Mouse (Mus musculus): ENCODE measurements at regions not wholly inside any gene's neighbourhood (a gene's known extent, or its start where the extent isn't known, plus 50 kb on each side); places are given as distances from the start of the nearest gene placed in this dataset.

DNA sequence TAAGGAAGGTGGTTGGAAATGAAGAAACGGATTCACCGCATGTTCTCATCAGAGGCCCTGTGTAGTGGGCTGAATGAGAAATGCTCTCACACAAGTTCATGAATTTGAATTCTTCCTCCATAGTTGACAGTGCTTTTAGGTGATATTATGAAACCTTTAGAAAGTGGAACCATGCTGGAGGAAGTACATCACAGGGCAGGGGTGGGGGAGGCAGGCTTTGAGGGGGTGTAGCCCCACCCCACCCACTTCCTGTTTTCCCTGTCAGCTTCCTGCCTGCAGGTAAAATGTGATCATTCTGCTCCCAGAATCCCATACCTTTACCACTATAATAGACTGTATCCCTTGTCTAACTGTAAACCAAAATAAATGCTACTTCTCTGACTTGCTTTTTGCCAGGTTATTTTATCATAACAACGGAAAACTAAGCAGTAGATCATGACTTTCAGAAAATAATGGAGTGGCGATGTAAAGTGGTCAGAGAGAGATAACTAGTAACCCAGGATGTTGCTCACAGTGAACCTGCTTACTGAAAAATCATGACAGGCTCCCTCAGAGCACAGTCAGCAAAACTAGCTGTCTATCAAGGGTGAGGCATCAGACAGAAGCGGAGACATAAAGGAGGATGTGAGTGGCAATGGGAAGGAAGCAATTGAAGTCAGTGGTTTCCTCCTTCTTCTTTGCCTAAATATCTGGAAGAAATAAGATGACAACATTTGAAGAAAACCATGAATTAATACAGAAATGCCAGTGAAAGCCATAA, 230.2 kb downstream of the Rnf144a start:
- H3K4me3 ChIP-seq (replicated peaks), result no peak overlapping the region
- H3K36me3 ChIP-seq (replicated peaks), result no peaks in the 10 kb centered on the region
- H3K9me3 ChIP-seq (replicated peaks), result no peaks in the 10 kb centered on the region
- H3K4me2 ChIP-seq, result no peak overlapping the region
- no peaks in the 10 kb centered on the region for H3K27me3 ChIP-seq
- no peak overlapping the region for H3K27ac ChIP-seq (replicated peaks)
- H3K9ac ChIP-seq, result no peak overlapping the region
- H3K4me1 ChIP-seq (replicated peaks), result no peaks in the 10 kb centered on the region
- 50% methylated on average over 5 of the region's 5 CpGs for WGBS (ENCODE audit: insufficient replicate concordance)
- no peak for ATAC-seq (ENCODE audit: insufficient read depth)

DNA sequence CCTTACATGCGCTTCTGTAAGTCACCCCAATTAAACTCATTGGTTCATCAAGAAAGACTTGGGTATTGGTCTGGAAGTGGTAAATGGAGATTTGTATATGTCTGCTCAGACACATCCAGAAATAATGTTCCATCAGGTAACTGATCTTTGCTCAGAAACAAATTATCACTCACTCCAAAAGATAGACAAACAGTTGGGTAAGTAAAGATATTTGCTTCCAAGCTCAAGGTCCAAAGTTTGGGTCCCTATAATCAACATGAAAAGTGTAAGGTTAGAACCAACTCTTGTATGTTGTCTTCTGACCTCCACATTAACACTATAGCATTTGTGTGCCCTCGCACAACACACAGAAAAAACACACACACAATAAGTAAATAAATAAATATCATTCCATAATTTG, 232.0 kb downstream of the Rnf144a start:
- WGBS (ENCODE audit: insufficient replicate concordance), result 62% methylated on average over 2 of the region's 2 CpGs
- H3K9me3 ChIP-seq (replicated peaks), result no peaks in the 10 kb centered on the region
- H3K4me1 ChIP-seq (replicated peaks), result no peaks in the 10 kb centered on the region
- no peak for ATAC-seq (ENCODE audit: insufficient read depth)
- no peak overlapping the region for H3K4me2 ChIP-seq
- H3K36me3 ChIP-seq (replicated peaks), result no peaks in the 10 kb centered on the region
- no peaks in the 10 kb centered on the region for H3K27me3 ChIP-seq
- H3K9ac ChIP-seq, result no peak overlapping the region
- H3K4me3 ChIP-seq (replicated peaks), result no peak overlapping the region
- H3K27ac ChIP-seq (replicated peaks), result no peak overlapping the region

DNA sequence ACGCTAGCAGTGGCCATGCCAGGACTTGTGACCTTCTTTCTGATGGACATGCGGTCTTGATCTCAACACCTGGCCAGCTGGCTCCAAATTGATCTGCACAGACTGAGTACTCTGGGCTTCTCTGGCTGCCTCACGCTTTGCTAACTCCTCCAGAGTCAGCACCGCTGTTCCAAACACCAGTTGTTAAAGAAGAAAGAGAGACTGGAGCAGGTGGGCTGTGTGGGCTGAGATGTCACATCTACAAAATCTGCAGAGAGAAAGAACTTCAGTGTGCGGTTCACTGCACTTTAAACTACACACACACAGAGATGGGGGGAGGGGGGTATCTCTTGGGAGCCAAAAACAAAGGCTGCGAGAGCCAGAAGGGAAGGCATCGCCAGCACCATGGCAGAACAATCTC, 234.2 kb downstream of the Rnf144a start:
- no peak overlapping the region for H3K4me2 ChIP-seq
- no peaks in the 10 kb centered on the region for H3K36me3 ChIP-seq (replicated peaks)
- H3K4me1 ChIP-seq (replicated peaks), result no peaks in the 10 kb centered on the region
- H3K27me3 ChIP-seq, result no peaks in the 10 kb centered on the region
- H3K9ac ChIP-seq, result no peak overlapping the region
- ATAC-seq (ENCODE audit: insufficient read depth), result no peak
- H3K4me3 ChIP-seq (replicated peaks), result no peak overlapping the region
- WGBS (ENCODE audit: insufficient replicate concordance), result 63% methylated on average over 7 of the region's 7 CpGs
- no peak overlapping the region for H3K27ac ChIP-seq (replicated peaks)
- H3K9me3 ChIP-seq (replicated peaks), result no peaks in the 10 kb centered on the region

DNA sequence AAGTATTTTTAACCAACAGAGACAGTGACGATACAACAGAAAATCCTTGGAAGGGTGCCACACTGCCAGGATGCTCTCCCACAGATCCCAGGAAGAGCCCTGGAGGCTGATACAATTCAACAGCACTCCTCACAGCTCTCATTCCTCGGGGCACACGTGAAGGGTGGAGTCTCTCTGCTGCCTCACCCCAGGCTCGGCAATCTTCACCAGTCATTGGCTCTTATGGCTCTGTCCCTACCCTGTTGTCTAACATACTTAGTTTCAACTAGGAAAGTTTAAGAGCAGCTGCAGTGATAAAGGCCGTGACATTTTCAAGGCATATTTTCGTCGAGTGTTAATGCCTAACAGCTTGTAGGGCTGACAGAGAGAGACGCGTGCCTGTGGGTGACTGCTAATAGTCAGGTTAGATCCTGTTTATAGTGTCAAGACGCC, 238.8 kb downstream of the Rnf144a start:
- Histone ChIP-seq H3K4me3 (replicated peaks) (no peak overlapping the region), H3K9ac (no peak overlapping the region), H3K9me3 (replicated peaks) (no peaks in the 10 kb centered on the region), H3K4me1 (replicated peaks) (no peaks in the 10 kb centered on the region), H3K36me3 (replicated peaks) (no peaks in the 10 kb centered on the region), H3K4me2 (no peak overlapping the region), H3K27ac (replicated peaks) (no peak overlapping the region), H3K27me3 (no peaks in the 10 kb centered on the region)
- 60% methylated on average over 10 of the region's 10 CpGs for WGBS (ENCODE audit: insufficient replicate concordance)
- ATAC-seq (ENCODE audit: insufficient read depth), result no peak

DNA sequence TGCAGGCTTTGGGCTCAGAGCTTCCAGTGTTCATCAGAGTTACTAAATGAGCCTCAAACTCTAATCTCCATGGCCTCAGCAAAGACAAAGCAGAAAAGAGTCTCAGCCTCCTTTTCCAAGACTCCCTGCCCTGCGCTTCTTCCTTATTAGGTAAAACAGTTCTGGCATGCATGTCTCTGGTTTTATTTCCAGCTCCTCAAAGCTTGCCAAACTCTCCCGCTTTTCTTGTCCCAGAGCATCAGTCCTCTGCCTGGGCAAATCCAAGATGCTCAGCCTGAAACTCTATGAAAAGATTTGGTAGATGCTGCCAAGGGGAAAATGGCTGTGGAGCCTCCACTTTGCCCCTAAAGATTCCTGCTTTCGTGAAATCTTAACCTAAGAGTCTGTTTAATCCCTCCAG, 251.6 kb downstream of the Rnf144a start:
- H3K4me2 ChIP-seq, result no peak overlapping the region
- no peak overlapping the region for H3K9ac ChIP-seq
- H3K4me3 ChIP-seq (replicated peaks), result no peak overlapping the region
- H3K27me3 ChIP-seq, result no peaks in the 10 kb centered on the region
- no peaks in the 10 kb centered on the region for H3K36me3 ChIP-seq (replicated peaks)
- WGBS (ENCODE audit: insufficient replicate concordance), result 53% methylated on average over 3 of the region's 3 CpGs
- ATAC-seq (ENCODE audit: insufficient read depth), result no peak
- H3K9me3 ChIP-seq (replicated peaks), result no peaks in the 10 kb centered on the region
- H3K4me1 ChIP-seq (replicated peaks), result no peaks in the 10 kb centered on the region
- H3K27ac ChIP-seq (replicated peaks), result no peak overlapping the region

DNA sequence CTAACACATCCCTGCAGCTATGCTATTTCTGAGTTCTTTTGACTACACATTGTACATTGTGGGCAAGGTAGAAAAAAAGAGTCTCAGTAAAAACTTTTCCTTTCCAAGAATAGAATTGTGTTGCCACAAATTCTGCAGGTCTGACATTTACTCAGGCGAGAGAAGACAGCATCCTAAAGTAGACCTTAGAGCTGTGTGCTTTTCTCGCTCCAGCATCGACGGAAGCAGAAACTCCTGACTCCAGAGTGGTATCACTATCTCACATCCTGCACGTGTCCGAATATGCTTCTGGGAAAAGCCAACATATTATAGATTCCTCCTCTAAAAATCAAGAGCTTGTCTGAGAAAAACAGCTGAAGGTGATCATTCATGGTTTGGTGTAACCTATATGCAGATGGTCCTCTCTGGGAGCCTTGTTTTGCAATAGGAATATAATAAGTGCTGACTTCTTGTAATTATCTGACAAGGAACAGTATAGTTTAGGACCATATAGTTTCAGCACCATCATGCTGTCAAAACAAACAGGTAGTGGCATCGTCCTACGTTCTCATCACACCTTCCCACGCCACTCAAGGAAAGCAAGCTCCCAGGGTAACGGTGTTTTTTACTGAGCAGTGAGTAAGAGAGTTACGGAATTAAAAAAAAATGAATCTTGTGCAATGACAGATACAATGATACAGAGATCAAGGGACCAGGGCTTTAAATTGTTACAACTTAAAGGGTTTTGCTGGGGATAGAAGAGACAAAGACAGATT, 254.0 kb downstream of the Rnf144a start:
- WGBS (ENCODE audit: insufficient replicate concordance), result 69% methylated on average over 11 of the region's 11 CpGs
- H3K4me3 ChIP-seq (replicated peaks), result no peak overlapping the region
- no peak overlapping the region for H3K4me2 ChIP-seq
- no peak overlapping the region for H3K9ac ChIP-seq
- ATAC-seq (ENCODE audit: insufficient read depth), result no peak
- no peaks in the 10 kb centered on the region for H3K4me1 ChIP-seq (replicated peaks)
- no peaks in the 10 kb centered on the region for H3K36me3 ChIP-seq (replicated peaks)
- H3K9me3 ChIP-seq (replicated peaks), result no peaks in the 10 kb centered on the region
- no peak overlapping the region for H3K27ac ChIP-seq (replicated peaks)
- no peaks in the 10 kb centered on the region for H3K27me3 ChIP-seq

DNA sequence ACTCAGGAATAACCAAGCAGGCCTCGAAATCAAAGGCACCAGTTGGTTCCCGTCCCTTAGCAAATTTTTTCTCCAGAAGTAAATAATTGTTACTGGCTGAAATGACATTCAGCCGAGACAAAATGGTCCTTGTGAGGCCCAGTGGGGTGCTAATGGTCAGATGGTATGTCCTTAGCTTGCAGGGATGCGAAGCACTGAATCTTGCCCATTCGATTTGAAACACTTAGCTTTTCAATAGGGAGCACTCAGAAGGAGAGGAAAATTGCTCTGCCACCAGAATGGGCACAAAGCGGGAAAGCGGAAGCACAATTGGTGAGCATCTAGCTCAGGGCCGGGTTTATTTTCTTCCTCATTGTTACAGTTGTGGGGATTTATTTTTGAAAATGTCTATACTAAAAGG, 262.1 kb downstream of the Rnf144a start:
- no peaks in the 10 kb centered on the region for H3K4me1 ChIP-seq (replicated peaks)
- no peaks in the 10 kb centered on the region for H3K27me3 ChIP-seq
- no peak overlapping the region for H3K9ac ChIP-seq
- no peaks in the 10 kb centered on the region for H3K36me3 ChIP-seq (replicated peaks)
- no peaks in the 10 kb centered on the region for H3K9me3 ChIP-seq (replicated peaks)
- H3K27ac ChIP-seq (replicated peaks), result no peak overlapping the region
- no peak overlapping the region for H3K4me3 ChIP-seq (replicated peaks)
- ATAC-seq (ENCODE audit: insufficient read depth), result no peak
- WGBS (ENCODE audit: insufficient replicate concordance), result 55% methylated on average over 8 of the region's 8 CpGs
- H3K4me2 ChIP-seq, result no peak overlapping the region

DNA sequence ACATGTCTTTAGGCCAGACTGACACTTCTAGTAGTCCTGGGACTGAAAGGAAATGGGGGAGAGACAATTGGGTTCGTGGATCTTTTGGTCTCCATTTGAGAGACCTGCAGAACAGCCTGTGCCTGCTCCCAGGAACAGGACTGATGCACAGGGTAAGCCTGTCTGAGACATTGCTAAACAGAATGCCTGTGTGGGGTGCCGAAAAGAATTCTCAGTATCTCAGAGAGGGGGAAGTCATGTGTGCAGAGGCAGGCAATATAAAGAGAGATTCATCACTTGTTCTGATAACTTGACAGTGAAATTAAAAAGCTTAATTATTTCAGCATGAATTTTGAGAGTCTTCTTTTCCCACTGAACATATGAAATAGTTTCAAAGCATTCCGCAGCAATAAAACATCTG, 268.7 kb downstream of the Rnf144a start:
- Histone ChIP-seq H3K4me3 (replicated peaks) (no peak overlapping the region), H3K9me3 (replicated peaks) (no peaks in the 10 kb centered on the region), H3K27ac (replicated peaks) (no peak overlapping the region), H3K4me1 (replicated peaks) (no peaks in the 10 kb centered on the region), H3K36me3 (replicated peaks) (no peaks in the 10 kb centered on the region), H3K9ac (no peak overlapping the region), H3K4me2 (no peak overlapping the region), H3K27me3 (no peaks in the 10 kb centered on the region)
- 41% methylated on average over 3 of the region's 3 CpGs for WGBS (ENCODE audit: insufficient replicate concordance)
- no peak for ATAC-seq (ENCODE audit: insufficient read depth)

DNA sequence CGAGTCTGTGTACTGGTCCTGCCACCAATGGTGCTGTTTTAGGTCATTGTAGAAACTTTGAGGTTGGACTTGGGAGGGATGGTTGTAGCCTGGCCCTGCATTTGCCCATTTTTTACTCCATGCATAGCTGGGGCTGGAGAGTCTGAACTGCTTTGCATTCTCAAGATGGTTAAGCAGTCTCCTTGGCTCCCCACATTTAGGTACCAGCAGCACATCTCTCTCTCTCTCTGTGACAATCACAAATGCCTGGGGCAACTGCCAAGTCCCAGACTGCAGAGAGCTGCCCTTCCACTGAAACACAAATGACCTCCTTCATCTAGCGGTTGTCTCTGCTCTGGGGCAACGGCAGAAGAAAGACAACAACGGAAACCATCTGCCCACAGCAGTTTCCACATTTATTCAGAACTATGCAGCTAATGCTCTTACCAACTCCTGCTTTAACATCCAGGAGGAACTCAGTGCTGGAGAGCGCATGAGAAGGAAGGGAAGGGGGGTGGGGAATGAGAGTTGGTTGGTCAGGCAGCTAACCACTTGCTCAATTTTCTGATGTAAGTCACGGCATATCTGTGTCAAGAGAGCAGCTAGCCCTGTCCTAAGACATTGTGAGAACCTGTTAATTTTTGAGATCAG, 269.9 kb downstream of the Rnf144a start:
- no peak overlapping the region for H3K9ac ChIP-seq
- WGBS (ENCODE audit: insufficient replicate concordance), result 59% methylated on average over 6 of the region's 6 CpGs
- no peaks in the 10 kb centered on the region for H3K9me3 ChIP-seq (replicated peaks)
- H3K36me3 ChIP-seq (replicated peaks), result no peaks in the 10 kb centered on the region
- H3K4me2 ChIP-seq, result no peak overlapping the region
- no peak overlapping the region for H3K4me3 ChIP-seq (replicated peaks)
- no peak overlapping the region for H3K27ac ChIP-seq (replicated peaks)
- no peak for ATAC-seq (ENCODE audit: insufficient read depth)
- H3K27me3 ChIP-seq, result no peaks in the 10 kb centered on the region
- no peaks in the 10 kb centered on the region for H3K4me1 ChIP-seq (replicated peaks)

DNA sequence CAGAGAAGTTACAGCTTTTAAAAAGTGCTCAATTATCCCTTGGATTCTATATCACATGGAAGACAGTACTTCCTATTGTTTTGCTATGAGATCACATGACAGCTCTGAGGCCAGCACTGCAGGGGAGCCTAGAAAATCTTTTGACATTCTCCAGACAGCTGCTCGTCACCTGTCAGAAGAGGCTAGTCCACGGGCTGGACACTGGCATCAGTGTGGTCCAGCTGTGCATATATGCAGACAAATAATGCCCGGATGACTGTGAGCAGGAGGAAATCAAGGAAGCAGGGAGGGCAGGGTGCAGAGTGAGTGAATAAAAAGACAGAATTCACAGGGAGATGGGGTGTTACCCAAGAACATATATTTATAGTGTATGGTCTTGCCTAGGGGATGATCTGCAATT, 270.4 kb downstream of the Rnf144a start:
- Histone ChIP-seq H3K36me3 (replicated peaks) (no peaks in the 10 kb centered on the region), H3K27me3 (no peaks in the 10 kb centered on the region), H3K9me3 (replicated peaks) (no peaks in the 10 kb centered on the region), H3K27ac (replicated peaks) (no peak overlapping the region), H3K4me3 (replicated peaks) (no peak overlapping the region), H3K4me2 (no peak overlapping the region), H3K4me1 (replicated peaks) (no peaks in the 10 kb centered on the region), H3K9ac (no peak overlapping the region)
- ATAC-seq (ENCODE audit: insufficient read depth), result no peak
- 43% methylated on average over 3 of the region's 3 CpGs for WGBS (ENCODE audit: insufficient replicate concordance)

DNA sequence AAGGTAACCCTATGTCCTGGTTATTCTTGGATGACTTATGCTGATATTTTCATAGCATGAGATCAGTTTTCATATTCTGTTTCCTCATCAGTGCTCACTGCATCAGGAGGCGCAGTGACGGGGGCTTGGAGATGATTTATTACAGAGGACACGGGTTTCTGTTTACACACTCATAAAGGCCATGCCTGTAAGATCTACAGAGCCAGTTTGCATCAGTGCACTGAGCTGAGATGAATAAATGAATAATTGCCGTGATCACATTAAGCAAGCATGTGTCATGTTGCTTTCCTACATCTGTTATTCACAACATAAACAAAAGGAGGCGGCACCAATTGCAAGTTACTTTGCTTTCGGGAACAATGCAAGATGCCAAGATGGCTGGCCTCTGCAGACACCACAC, 271.6 kb downstream of the Rnf144a start:
- ATAC-seq (ENCODE audit: insufficient read depth), result no peak
- H3K4me3 ChIP-seq (replicated peaks), result no peak overlapping the region
- H3K4me1 ChIP-seq (replicated peaks), result no peaks in the 10 kb centered on the region
- H3K27me3 ChIP-seq, result no peaks in the 10 kb centered on the region
- H3K9me3 ChIP-seq (replicated peaks), result no peaks in the 10 kb centered on the region
- H3K27ac ChIP-seq (replicated peaks), result no peak overlapping the region
- H3K36me3 ChIP-seq (replicated peaks), result no peaks in the 10 kb centered on the region
- no peak overlapping the region for H3K9ac ChIP-seq
- WGBS (ENCODE audit: insufficient replicate concordance), result 56% methylated on average over 6 of the region's 6 CpGs
- no peak overlapping the region for H3K4me2 ChIP-seq
